ENCODE assay signal across 8 mouse cellular contexts in the genomic region with DNA sequence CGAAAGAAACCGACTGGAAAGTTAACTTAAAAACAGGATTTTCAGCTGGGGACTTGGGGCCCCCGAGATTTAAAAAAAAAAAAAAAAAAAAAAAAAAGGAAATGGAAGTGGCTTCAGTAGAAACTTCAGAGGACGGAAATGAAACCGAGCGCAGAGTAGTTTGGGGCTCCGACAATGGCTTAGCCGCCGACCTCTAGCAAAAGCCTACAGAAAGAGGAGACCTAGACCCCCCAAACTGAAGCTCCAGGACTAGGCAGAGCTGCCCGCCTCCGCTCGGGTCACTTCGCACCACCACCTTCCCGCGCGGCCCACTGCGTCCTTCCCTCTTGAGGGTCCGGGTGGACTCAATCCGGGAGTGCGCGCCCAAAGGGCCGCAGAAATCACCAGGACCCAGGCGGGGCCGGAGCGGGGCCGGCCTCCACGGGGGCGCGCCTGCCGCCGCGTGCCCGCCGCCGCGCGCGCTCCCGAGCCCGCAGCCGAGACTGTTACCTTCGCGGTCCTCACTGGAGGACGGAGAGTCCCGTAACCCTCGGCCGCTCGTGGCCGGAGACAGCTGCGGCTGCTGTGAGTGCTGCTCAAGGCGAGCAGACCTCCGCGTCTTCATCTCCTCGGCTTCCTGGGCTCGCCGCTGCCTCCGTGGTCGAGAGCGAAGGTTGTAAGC. TPM values are rescaled to one million over a fixed set of nuclear protein-coding genes. Genes with fewer than 3 reads are reported as not detected.
DNase-seq lines count a peak whose midpoint lies in the region; ATAC-seq and TF ChIP-seq lines count a peak whose summit lies in the region.

A gene (plus strand): TSS at position 135 of the 661 bp plus-strand sequence.

- H3K79me2 ChIP-seq in myocyte (ENCODE audit: control insufficient read depth, insufficient read depth): peaks cover 45% of the 10 kb centered on the region

- peak within 1 kb of the TSS; percentile 40 for H3ac ChIP-seq in myocyte (ENCODE audit: control insufficient read depth, insufficient read length)

- TF ChIP-seq POLR2A in myocyte (IDR thresholded peaks at IDR 0.05; ENCODE audit: insufficient read length, low read depth): peak; percentile 73

- peak within 1 kb of the TSS; percentile 88 for H3K4me3 ChIP-seq in liver, embryonic 11.5 days (ENCODE audit: low read depth, low read length)
- peak within 1 kb of the TSS; percentile 75 for H3K4me3 ChIP-seq in myocyte

- peak within 1 kb of the TSS; percentile 98 for H3K9ac ChIP-seq in liver, embryonic 11.5 days (ENCODE audit: low read depth, low read length)

- H3K4me2 ChIP-seq in liver, embryonic 11.5 days: peak within 1 kb of the TSS; percentile 85
- peak within 1 kb of the TSS; percentile 97 for H3K4me2 ChIP-seq in myocyte (ENCODE audit: low read depth)

- H3K4me1 ChIP-seq in liver, embryonic 11.5 days (replicated peaks; ENCODE audit: control insufficient read depth, insufficient read depth, low read length): peaks cover 8% of the 10 kb centered on the region

- peak; percentile 78 for DNase-seq in thymus, postnatal 14 days
- DNase-seq in thymus, postnatal 36 days: no peak
- DNase-seq in gastrocnemius, postnatal 36 days: peak in 1 of 2 experiments; percentile 50
- peak; percentile 93 for DNase-seq in liver, embryonic 11.5 days (ENCODE audit: low spot score)
- DNase-seq in urinary bladder, postnatal 14 days (ENCODE audit: low spot score): peak; percentile 81

- H3K27me3 ChIP-seq in liver, embryonic 11.5 days (replicated peaks; ENCODE audit: control insufficient read depth, insufficient read depth, low read length): no peaks in the 10 kb centered on the region
- no peaks in the 10 kb centered on the region for H3K27me3 ChIP-seq in myocyte (ENCODE audit: control insufficient read depth, insufficient read depth, insufficient read length)

- intact Hi-C loops in gastrocnemius, postnatal 36 days (cut with DNase I): no loop called here

- H3K36me3 ChIP-seq in liver, embryonic 11.5 days (ENCODE audit: control insufficient read depth, insufficient read depth, low read length): peaks cover 15% of the 10 kb centered on the region
- peaks cover 13% of the 10 kb centered on the region for H3K36me3 ChIP-seq in myocyte (ENCODE audit: control insufficient read depth, insufficient read depth)

- peak within 1 kb of the TSS; percentile 100 for H3K27ac ChIP-seq in liver, embryonic 11.5 days (ENCODE audit: low read depth, low read length)

- WGBS in liver, embryonic 11.5 days: under 1% methylated on average over 59 of the region's 59 CpGs

- ATAC-seq in common myeloid progenitor, adult 5-6 weeks (replicated peaks; ENCODE audit: low read depth, poor library complexity, severe bottlenecking): peak; percentile 14
- ATAC-seq in inflammation-experienced regulatory T-cells, adult 6 months: peak; percentile 29
- ATAC-seq in liver, embryonic 11.5 days (replicated peaks; ENCODE audit: low FRiP score): peak; percentile 80

- H3K9me3 ChIP-seq in liver, embryonic 11.5 days (ENCODE audit: control insufficient read depth, low read length): no peaks in the 10 kb centered on the region

TF ChIP-seq in myocyte, 11 proteins besides CTCF, POLR2A, EP300 and RAD21:
- no peak for TF ChIP-seq TCF3 (IDR thresholded peaks at IDR 0.05; ENCODE audit: insufficient read length, low read depth)
- no peak for TF ChIP-seq SRF (IDR thresholded peaks at IDR 0.05; ENCODE audit: control insufficient read depth, insufficient read length, low read depth)
- TF ChIP-seq MYOG (IDR thresholded peaks at IDR 0.05; ENCODE audit: control insufficient read depth in 1 of 3, insufficient read depth in 1 of 3, insufficient read length in 2 of 3, low read depth in 2 of 3): peak in 1 of 3 experiments; percentile 3
- peak; percentile 90 for TF ChIP-seq POLR2AphosphoS2 (IDR thresholded peaks at IDR 0.05; ENCODE audit: insufficient read length, low read depth)
- TF ChIP-seq MAX (IDR thresholded peaks at IDR 0.05; ENCODE audit: low read depth): no peak
- TF ChIP-seq TCF12 (IDR thresholded peaks at IDR 0.05; ENCODE audit: insufficient read depth, poor library complexity, severe bottlenecking): no peak
- TF ChIP-seq USF1 (IDR thresholded peaks at IDR 0.05; ENCODE audit: low read depth): no peak
- TF ChIP-seq MYOD1 (IDR thresholded peaks at IDR 0.05; ENCODE audit: control insufficient read depth in 1 of 3, insufficient read length in 2 of 3, low read depth in 2 of 3): no peak
- peak; percentile 81 for TF ChIP-seq E2F4 (IDR thresholded peaks at IDR 0.05; ENCODE audit: insufficient read depth)
- TF ChIP-seq CEBPB (IDR thresholded peaks at IDR 0.05; ENCODE audit: insufficient read depth, poor library complexity, severe bottlenecking): no peak
- TF ChIP-seq REST (IDR thresholded peaks at IDR 0.05; ENCODE audit: insufficient read depth, insufficient read length): no peak

RNA-seq across cellular contexts. Expression of the gene that starts here (rescaled TPM):
- total RNA-seq in common myeloid progenitor, adult 5-6 weeks (2017): 61.8 and 76.6 TPM in 2 replicates
- total RNA-seq in gastrocnemius, postnatal 36 days (2021): 10 to 100 TPM; 47.8 to 48.3 TPM
- polyA plus RNA-seq in inflammation-experienced regulatory T-cells, adult 6 months (2017; shearing (Covaris generic)): 10 to 100 TPM; 35.2 to 50.4 (median 37.2) TPM
- polyA plus RNA-seq in liver, embryonic 11.5 days (2014; fragmentation: Nextera tagmentation; extraction: Ambion mirVana): 92.8 and 104 TPM in 2 replicates
- 54.6 TPM for polyA plus RNA-seq in myocyte (2012; fragmentation: generic; extraction: Trizol)

Comparison
In these comparisons a context has a peak if more than half of its experiments do, and no peak if none do; other contexts are left out.
1. DNase-seq: peak in thymus, postnatal 14 days (single experiment), liver, embryonic 11.5 days (single experiment) and urinary bladder, postnatal 14 days (single experiment); none in thymus, postnatal 36 days (0 of 2).
2. ATAC-seq: peak in every context shown above with its lines; median percentile 80 in liver, embryonic 11.5 days; 29 in inflammation-experienced regulatory T-cells, adult 6 months; 14 in common myeloid progenitor, adult 5-6 weeks.